Mouse (Mus musculus) kidney, adult 9 months (tissue): ENCODE measurements at regions not wholly inside any gene's neighbourhood (a gene's known extent, or its start where the extent isn't known, plus 50 kb on each side); places are given as distances from the start of the nearest gene placed in this dataset.

Source experiments
- DNase-seq: peaks from one replicate; pipeline ENCODE4 v3.0.0; 2022

GRCm38 (mm10) chr12:39831079-39831478 lies 206.7 kb downstream of the Arl4a start:
- DNase-seq = no peak

- no peak for DNase-seq
These were observed 207.3 kb downstream of the Arl4a start for GRCm38 (mm10) chr12:39830530-39830929.

- DNase-seq = no peak
These were observed 215.2 kb downstream of the Arl4a start for GRCm38 (mm10) chr12:39822671-39823070.

GRCm38 (mm10) chr12:39801536-39801935 lies 236.3 kb downstream of the Arl4a start:
- no peak for DNase-seq

- no peak for DNase-seq
These were observed 240.0 kb downstream of the Arl4a start for GRCm38 (mm10) chr12:39797843-39798242.

- no peak for DNase-seq
These were observed 240.9 kb downstream of the Arl4a start for GRCm38 (mm10) chr12:39796939-39797338.

- no peak for DNase-seq
These were observed 252.8 kb downstream of the Arl4a start for GRCm38 (mm10) chr12:39785026-39785425.

GRCm38 (mm10) chr12:39784532-39784931 lies 253.3 kb downstream of the Arl4a start:
- DNase-seq = no peak

GRCm38 (mm10) chr12:39776173-39776572 lies 261.7 kb downstream of the Arl4a start:
- DNase-seq = no peak

- no peak for DNase-seq
These were observed 270.8 kb downstream of the Arl4a start for GRCm38 (mm10) chr12:39766988-39767387.

- DNase-seq = no peak
These were observed 274.3 kb downstream of the Arl4a start for GRCm38 (mm10) chr12:39763529-39763928.

GRCm38 (mm10) chr12:39761946-39762345 lies 275.9 kb downstream of the Arl4a start:
- DNase-seq = no peak

- no peak for DNase-seq
These were observed 276.5 kb downstream of the Arl4a start for GRCm38 (mm10) chr12:39761326-39761725.

- no peak for DNase-seq
These were observed 279.9 kb downstream of the Arl4a start for GRCm38 (mm10) chr12:39757975-39758374.

- no peak for DNase-seq
These were observed 286.0 kb downstream of the Arl4a start for GRCm38 (mm10) chr12:39751850-39752249.

- DNase-seq = no peak
These were observed 295.4 kb downstream of the Arl4a start for GRCm38 (mm10) chr12:39742156-39743063.

GRCm38 (mm10) chr12:39741051-39741847 lies 296.6 kb downstream of the Arl4a start:
- DNase-seq = no peak

- DNase-seq = no peak
These were observed 300.9 kb downstream of the Arl4a start for GRCm38 (mm10) chr12:39736966-39737365.

GRCm38 (mm10) chr12:39736097-39736920 lies 301.5 kb downstream of the Arl4a start:
- no peak for DNase-seq

- no peak for DNase-seq
These were observed 303.6 kb downstream of the Arl4a start for GRCm38 (mm10) chr12:39734176-39734575.

GRCm38 (mm10) chr12:39731177-39731576 lies 306.6 kb downstream of the Arl4a start:
- no peak for DNase-seq

GRCm38 (mm10) chr12:39729255-39729654 lies 308.6 kb downstream of the Arl4a start:
- DNase-seq = no peak

- DNase-seq = no peak
These were observed 313.7 kb downstream of the Arl4a start for GRCm38 (mm10) chr12:39724172-39724571.
